Mouse (Mus musculus) erythroblast, embryonic 14.5 days (primary cell): Measurements from ENCODE around the gene Scarf1. TPM values are rescaled to one million over a fixed set of nuclear protein-coding genes. Genes with fewer than 3 reads are reported as not detected.

Experiments used
- H3K27me3 ChIP-seq: 2 replicates; pipeline ENCODE4 v1.6.1; 2012; ENCODE audit warnings: inconsistent platforms; ENCODE audit not compliant: control insufficient read depth
- H3K36me3 ChIP-seq: 2 replicates; pipeline ENCODE4 v1.6.1; 2012; ENCODE audit warnings: mild to moderate bottlenecking, inconsistent platforms; ENCODE audit not compliant: control insufficient read depth
- H3K4me1 ChIP-seq: 2 replicates; pipeline ENCODE4 v1.6.1; 2012; ENCODE audit warnings: inconsistent platforms; ENCODE audit not compliant: control insufficient read depth
- H3K4me3 ChIP-seq: replicated peaks from 2 replicates; pipeline ENCODE3; 2012; ENCODE audit warnings: moderate library complexity, mild to moderate bottlenecking, inconsistent platforms
- H3K9me3 ChIP-seq: 2 replicates; pipeline ENCODE4 v1.6.1; 2012; ENCODE audit warnings: low read length, inconsistent platforms, mixed read lengths; ENCODE audit not compliant: control insufficient read depth
- GATA1 ChIP-seq: IDR thresholded peaks from 2 replicates; pipeline ENCODE4 v1.6.1; 2012; ENCODE audit warnings: low read length, inconsistent platforms, mixed read lengths
- TAL1 ChIP-seq: IDR thresholded peaks from 3 replicates; pipeline ENCODE4 v1.6.1; 2012; ENCODE audit warnings: low read length, inconsistent platforms, mixed read lengths
- polyA plus RNA-seq: library from polyadenylated mRNA; stranded (reverse); fragments of >175 nt; gene quantifications from 2 replicates; pipeline ENCODE4 v1.2.3, GENCODE M21; 2012

Gene Scarf1
- polyA plus RNA-seq, 1 experiment = 0.06 TPM

DNA sequence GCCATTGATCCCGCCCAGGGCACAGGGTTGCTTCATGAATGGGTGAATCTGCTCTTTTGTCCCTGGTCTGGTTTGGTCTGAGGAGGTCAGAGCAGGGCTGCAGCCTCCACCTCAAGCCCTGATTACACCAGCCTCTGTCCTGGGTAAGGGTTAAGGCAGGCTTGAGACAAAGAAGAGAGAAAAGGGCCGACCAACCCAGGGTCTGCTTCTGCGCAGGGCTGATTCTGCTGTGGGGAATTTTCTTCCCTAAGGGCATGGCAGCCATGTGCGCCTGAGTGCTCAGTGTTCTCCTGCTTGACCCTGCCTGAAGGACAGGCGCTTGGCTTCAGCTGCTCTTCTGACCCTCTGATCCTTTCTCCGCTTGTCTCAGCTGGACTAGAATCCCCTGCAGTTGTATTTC, 43.8 kb downstream of the Scarf1 start:
- Histone ChIP-seq H3K4me1 (no peaks in the 10 kb centered on the region), H3K9me3 (peaks cover 4% of the 10 kb centered on the region), H3K36me3 (no peaks in the 10 kb centered on the region), H3K4me3 (no peak overlapping the region), H3K27me3 (no peaks in the 10 kb centered on the region)
- TF ChIP-seq TAL1 (no peak), GATA1 (no peak)

DNA sequence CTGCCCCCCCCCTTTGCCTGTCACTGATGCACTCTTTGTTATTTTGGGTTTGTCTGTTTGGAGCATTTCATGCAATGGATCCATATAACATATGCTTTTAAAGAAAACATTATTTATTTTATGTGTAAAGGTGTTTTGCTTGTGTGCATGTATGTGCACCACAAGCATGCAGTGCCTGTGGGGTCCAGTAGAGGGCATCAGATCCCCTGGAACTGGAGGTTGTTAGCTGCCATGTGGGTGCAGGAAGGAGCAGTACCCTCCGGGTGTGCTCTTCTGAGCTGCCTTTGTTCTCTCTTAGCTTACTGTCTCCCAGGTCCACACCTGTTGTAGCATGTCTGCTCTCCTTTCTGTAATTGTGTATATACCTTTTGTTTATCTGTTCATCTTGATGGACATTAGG, 44.8 kb downstream of the Scarf1 start:
- H3K4me1 ChIP-seq = no peaks in the 10 kb centered on the region
- H3K9me3 ChIP-seq = peaks cover 4% of the 10 kb centered on the region
- no peaks in the 10 kb centered on the region for H3K27me3 ChIP-seq
- TF ChIP-seq TAL1 (no peak), GATA1 (no peak)
- H3K4me3 ChIP-seq = no peak overlapping the region
- H3K36me3 ChIP-seq = peaks cover 2% of the 10 kb centered on the region

DNA sequence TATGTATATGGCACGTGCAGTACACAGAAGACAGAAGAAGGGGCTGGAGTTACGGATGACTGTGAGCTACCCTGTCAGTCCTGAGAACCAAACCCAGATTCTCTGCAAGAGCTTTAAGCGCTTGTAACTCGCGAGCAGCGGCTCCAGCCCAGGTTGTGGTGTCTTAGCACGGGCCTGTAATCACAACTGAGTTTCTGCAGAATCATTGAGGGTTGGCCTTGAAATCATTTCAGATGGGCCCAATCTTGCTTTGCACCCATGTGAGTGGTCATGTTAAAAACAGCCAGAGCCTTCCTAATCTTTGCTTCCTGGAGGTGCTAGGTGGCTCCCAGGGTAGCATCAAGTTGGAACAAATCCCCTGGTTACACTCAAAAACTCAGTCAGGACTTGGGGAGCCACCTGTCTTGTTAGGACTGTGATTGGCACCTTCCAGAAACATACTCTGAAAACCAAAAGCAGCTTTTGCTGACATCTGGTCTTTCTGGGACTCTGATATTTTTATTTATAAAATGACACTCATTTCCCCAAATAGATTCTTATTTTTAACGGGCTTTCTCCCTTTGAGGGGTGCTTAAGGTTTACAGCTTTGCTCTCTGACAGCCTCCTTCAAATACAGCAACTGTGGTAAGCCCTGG, 46.6 kb downstream of the Scarf1 start:
- H3K36me3 ChIP-seq = peaks cover 2% of the 10 kb centered on the region
- TF ChIP-seq TAL1 (no peak), GATA1 (no peak)

DNA sequence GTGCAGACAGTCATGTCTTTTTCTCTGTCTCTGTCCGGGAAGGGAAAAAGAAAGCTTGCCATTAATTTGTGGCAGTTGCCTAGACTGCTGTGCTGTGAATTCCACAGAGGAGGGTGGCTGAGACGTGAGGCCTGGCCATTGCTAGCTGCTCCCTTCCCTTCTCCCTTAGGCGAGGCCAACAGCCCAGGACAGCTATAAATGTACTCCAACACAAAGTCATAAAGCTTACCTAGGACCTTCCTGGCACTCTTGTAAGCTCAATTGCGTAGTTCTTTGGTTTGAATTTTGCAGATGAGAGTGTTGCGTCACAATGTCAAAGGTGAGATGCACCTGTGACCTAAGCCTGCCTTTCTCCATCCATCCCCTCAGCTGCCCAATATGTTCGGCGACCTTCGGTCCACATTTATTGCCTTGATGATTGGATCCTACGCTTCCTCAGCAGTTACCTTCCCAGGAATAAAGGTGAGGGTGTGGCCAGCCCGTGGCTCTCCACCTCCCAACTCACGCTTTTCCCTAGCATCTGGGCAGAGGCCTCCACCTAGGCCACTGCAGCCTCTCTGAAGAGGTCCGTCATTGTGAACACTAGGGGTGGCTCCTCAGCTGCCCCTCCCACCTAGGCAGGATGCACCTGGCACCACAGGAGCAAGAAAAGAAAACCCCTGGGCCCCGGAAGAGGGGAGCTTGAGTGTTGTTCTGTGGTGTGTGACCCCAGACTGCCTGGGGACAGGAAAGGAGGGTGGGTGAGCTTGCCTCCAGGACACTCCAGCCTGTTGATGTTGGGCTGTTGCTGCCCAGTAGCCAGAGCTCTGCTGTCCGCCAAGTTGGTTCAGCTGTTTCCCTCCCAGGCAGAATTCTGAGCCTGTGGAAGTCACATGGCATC, 47.4 kb downstream of the Scarf1 start:
- Histone ChIP-seq H3K36me3 (peaks cover 2% of the 10 kb centered on the region), H3K4me1 (peaks cover under 1% of the 10 kb centered on the region), H3K9me3 (peaks cover 4% of the 10 kb centered on the region), H3K27me3 (no peaks in the 10 kb centered on the region), H3K4me3 (no peak overlapping the region)
- TF ChIP-seq GATA1 = no peak
- no peak for TF ChIP-seq TAL1

More for the DNA sequence above, 46.6 kb downstream of the Scarf1 start:
- Histone ChIP-seq H3K4me3 (no peak overlapping the region), H3K4me1 (no peaks in the 10 kb centered on the region; the same call in 1 of the 2 replicates), H3K27me3 (no peaks in the 10 kb centered on the region), H3K9me3 (peaks cover 4% of the 10 kb centered on the region)

DNA sequence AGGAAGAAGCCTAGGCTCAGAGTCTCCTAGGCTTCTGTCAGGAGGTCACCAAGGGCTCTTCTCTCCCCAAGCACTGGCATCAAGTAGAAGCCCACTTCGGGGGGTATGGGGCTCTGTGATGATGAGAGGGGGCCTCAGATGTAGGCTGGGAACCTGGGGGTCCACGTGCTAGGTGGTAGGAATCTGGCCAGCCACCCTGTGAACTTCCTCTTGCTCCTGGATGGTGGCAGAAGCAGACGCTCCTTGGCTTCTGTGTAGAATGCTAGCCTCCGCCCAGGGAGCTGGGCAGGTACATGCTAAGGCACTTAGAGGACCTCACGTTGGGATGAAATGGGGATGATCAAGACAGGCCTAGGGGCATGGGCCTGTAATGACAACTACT, 48.1 kb downstream of the Scarf1 start:
- H3K9me3 ChIP-seq = peaks cover 4% of the 10 kb centered on the region
- TF ChIP-seq TAL1 (no peak), GATA1 (no peak)
- no peak overlapping the region for H3K4me3 ChIP-seq
- no peaks in the 10 kb centered on the region for H3K27me3 ChIP-seq
- H3K4me1 ChIP-seq = peaks cover 2% of the 10 kb centered on the region
- H3K36me3 ChIP-seq = peaks cover 2% of the 10 kb centered on the region

DNA sequence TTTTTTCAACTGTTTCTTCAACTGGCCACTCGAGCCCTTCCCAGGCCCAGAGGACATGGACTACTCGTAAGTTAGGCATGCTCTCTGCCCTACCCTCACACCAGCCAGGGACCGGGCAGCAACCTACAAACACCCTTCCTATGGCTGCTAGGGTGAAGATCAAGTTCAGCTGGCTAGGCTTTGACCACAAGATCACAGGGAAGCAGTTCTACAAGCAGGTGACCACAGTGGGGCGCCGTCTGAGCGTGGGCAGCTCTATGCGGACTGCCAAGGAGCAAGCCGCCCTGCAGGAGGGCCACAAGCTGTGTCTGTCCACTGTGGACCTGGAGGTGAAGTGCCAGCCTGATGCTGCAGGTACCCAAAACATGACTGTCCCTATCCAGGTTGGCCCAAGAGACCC, 49.5 kb downstream of the Scarf1 start:
- Histone ChIP-seq H3K9me3 (peaks cover 4% of the 10 kb centered on the region), H3K4me3 (no peak overlapping the region), H3K4me1 (peaks cover 7% of the 10 kb centered on the region), H3K27me3 (no peaks in the 10 kb centered on the region), H3K36me3 (peaks cover 2% of the 10 kb centered on the region)
- TF ChIP-seq GATA1 (no peak), TAL1 (no peak)

DNA sequence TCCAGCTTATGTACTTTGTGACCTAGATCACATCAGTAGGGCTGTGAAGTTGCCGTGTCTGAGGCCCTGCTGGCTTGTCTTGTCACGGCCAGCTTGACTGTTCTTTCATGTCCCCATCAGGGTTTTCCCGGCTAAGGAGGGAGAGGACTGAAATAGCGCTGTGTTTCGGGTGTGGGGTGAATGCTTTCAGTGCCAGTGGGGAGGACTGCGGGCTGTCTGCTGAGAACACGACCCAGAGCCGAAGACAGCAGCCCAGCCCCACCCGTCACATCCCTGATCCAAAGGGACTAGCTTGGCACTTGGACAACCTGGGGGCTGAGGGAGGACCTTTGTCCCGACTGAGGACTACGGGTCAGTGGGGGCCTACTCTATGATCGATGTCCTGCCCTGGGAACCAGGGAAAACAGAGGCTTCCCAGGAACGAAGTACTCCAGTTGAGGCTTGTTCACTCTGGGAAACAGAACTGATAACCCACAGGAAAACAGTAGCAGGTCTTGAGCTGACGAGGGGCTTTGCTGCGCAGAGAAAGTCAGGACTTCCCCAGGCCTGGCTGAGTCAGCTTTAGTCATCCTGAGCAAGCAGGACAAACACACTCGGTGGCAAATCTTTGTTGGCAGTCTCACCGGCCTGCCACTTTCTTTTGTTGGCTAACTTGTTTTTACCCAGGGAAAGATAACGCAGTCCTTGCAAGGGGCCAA, 50.7 kb downstream of the Scarf1 start:
- TF ChIP-seq TAL1 = no peak
- no peak for TF ChIP-seq GATA1
- H3K36me3 ChIP-seq = peaks cover 2% of the 10 kb centered on the region
- no peaks in the 10 kb centered on the region for H3K9me3 ChIP-seq
- H3K4me3 ChIP-seq = no peak overlapping the region
- no peaks in the 10 kb centered on the region for H3K27me3 ChIP-seq
- peaks cover 8% of the 10 kb centered on the region for H3K4me1 ChIP-seq

DNA sequence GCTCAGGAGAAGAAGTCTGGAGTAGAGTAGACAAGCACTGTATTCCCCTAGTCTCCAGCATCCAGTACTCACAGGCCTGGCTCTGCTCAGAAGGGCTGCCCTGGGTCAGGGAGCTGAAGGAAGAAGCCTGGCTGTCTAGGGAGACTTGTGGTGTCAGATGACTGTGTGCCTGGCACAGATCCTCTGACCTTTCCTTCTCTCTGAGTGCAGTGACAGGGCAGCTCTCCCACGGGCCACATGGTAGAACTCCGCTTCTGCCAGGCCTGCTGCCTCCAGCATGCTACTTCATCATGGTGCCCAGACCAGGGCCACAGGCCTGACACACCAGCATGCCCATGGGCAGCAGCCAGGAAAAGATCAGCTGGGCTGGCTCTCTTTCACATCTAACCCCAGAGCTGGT, 52.5 kb downstream of the Scarf1 start:
- H3K9me3 ChIP-seq = no peaks in the 10 kb centered on the region
- H3K27me3 ChIP-seq = no peaks in the 10 kb centered on the region
- H3K4me1 ChIP-seq = peaks cover 8% of the 10 kb centered on the region
- peaks cover 2% of the 10 kb centered on the region for H3K36me3 ChIP-seq
- TF ChIP-seq GATA1 (no peak), TAL1 (no peak)
- no peak overlapping the region for H3K4me3 ChIP-seq
